Mouse (Mus musculus): ENCODE data around the gene Zfp526. TPM values are rescaled to one million over a fixed set of nuclear protein-coding genes. Genes with fewer than 3 reads are reported as not detected.

The Zfp526 gene
- polyA plus RNA-seq, 1 experiment from 2014 or later, result 2.3 TPM

GRCm38 (mm10) chr7:25219756-25220456 is 1.3 kb upstream of the Zfp526 start:
- peak; percentile 72 for ATAC-seq (ENCODE audit: low read depth)
- 2% methylated on average over 31 of the region's 31 CpGs for WGBS
- H3K4me1 ChIP-seq (replicated peaks; ENCODE audit: control insufficient read depth, insufficient read depth, low read length), result peaks cover 27% of the 10 kb centered on the region

GRCm38 (mm10) chr7:25220457-25221101 is 646 bp upstream of the Zfp526 start, which contains the start of gene Dedd2:
Gene Dedd2, minus strand, starts transcription at chr7:25220615.
- peaks cover 27% of the 10 kb centered on the region for H3K4me1 ChIP-seq (replicated peaks; ENCODE audit: control insufficient read depth, insufficient read depth, low read length)
- no peaks in the 10 kb centered on the region for H3K27me3 ChIP-seq (ENCODE audit: control insufficient read depth, insufficient read depth, low read depth, low read length)
- H3K4me2 ChIP-seq (ENCODE audit: low read depth, low read length), result peak within 1 kb of the TSS; percentile 85
- peaks cover 8% of the 10 kb centered on the region for H3K36me3 ChIP-seq (ENCODE audit: control insufficient read depth, insufficient read depth, low read length)
- peak within 1 kb of the TSS; percentile 83 for H3K4me3 ChIP-seq (ENCODE audit: low read length)
- peak within 1 kb of the TSS; percentile 86 for H3K9ac ChIP-seq (ENCODE audit: low read length)
- no peaks in the 10 kb centered on the region for H3K9me3 ChIP-seq (ENCODE audit: control insufficient read depth, low read length)
- 3% methylated on average over 20 of the region's 20 CpGs for WGBS
- H3K27ac ChIP-seq (ENCODE audit: low read length), result peak within 1 kb of the TSS; percentile 94
- ATAC-seq (ENCODE audit: low read depth), result no peak

More at GRCm38 (mm10) chr7:25219756-25220456, 1.3 kb upstream of the Zfp526 start:
- H3K27ac ChIP-seq (ENCODE audit: low read length), result peak overlapping the region; percentile 76
- H3K9ac ChIP-seq (ENCODE audit: low read length), result peak overlapping the region; percentile 84
- H3K36me3 ChIP-seq (ENCODE audit: control insufficient read depth, insufficient read depth, low read length), result peaks cover 2% of the 10 kb centered on the region; the same call in 1 of the 2 replicates
- peak overlapping the region; percentile 85 for H3K4me2 ChIP-seq (ENCODE audit: low read depth, low read length)
- H3K27me3 ChIP-seq (ENCODE audit: control insufficient read depth, insufficient read depth, low read depth, low read length), result no peaks in the 10 kb centered on the region
- peak overlapping the region; percentile 83 for H3K4me3 ChIP-seq (ENCODE audit: low read length)
- H3K9me3 ChIP-seq (ENCODE audit: control insufficient read depth, low read length), result no peaks in the 10 kb centered on the region

- Histone ChIP-seq H3K27ac (ENCODE audit: low read length) (no peak overlapping the region), H3K4me3 (ENCODE audit: low read length) (peak overlapping the region; percentile 83), H3K9me3 (ENCODE audit: control insufficient read depth, low read length) (no peaks in the 10 kb centered on the region), H3K9ac (ENCODE audit: low read length) (peak overlapping the region; percentile 86), H3K36me3 (ENCODE audit: control insufficient read depth, insufficient read depth, low read length) (peaks cover 23% of the 10 kb centered on the region), H3K4me2 (ENCODE audit: low read depth, low read length) (peak overlapping the region; percentile 85), H3K4me1 (replicated peaks; ENCODE audit: control insufficient read depth, insufficient read depth, low read length) (peaks cover 27% of the 10 kb centered on the region), H3K27me3 (ENCODE audit: control insufficient read depth, insufficient read depth, low read depth, low read length) (no peaks in the 10 kb centered on the region)
- ATAC-seq (ENCODE audit: low read depth), result no peak
- 72% methylated on average over 10 of the region's 10 CpGs for WGBS
Observed at GRCm38 (mm10) chr7:25222275-25222967, 1.2 kb downstream of the Zfp526 start.

- Histone ChIP-seq H3K9me3 (ENCODE audit: control insufficient read depth, low read length) (no peaks in the 10 kb centered on the region), H3K4me1 (replicated peaks; ENCODE audit: control insufficient read depth, insufficient read depth, low read length) (peaks cover under 1% of the 10 kb centered on the region), H3K27me3 (ENCODE audit: control insufficient read depth, insufficient read depth, low read depth, low read length) (no peaks in the 10 kb centered on the region), H3K9ac (ENCODE audit: low read length) (no peak overlapping the region), H3K4me2 (ENCODE audit: low read depth, low read length) (no peak overlapping the region), H3K4me3 (ENCODE audit: low read length) (no peak overlapping the region), H3K27ac (ENCODE audit: low read length) (no peak overlapping the region), H3K36me3 (ENCODE audit: control insufficient read depth, insufficient read depth, low read length) (peaks cover 60% of the 10 kb centered on the region)
- ATAC-seq (ENCODE audit: low read depth), result no peak
- WGBS, result 95% methylated on average over 1 of the region's 1 CpGs
Observed at GRCm38 (mm10) chr7:25227523-25228300, 6.5 kb downstream of the Zfp526 start.

GRCm38 (mm10) chr7:25230690-25231285 is 9.6 kb downstream of the Zfp526 start:
- H3K4me2 ChIP-seq (ENCODE audit: low read depth, low read length), result no peak overlapping the region
- H3K4me3 ChIP-seq (ENCODE audit: low read length), result no peak overlapping the region
- 84% methylated on average over 9 of the region's 9 CpGs for WGBS
- no peaks in the 10 kb centered on the region for H3K27me3 ChIP-seq (ENCODE audit: control insufficient read depth, insufficient read depth, low read depth, low read length)
- no peaks in the 10 kb centered on the region for H3K9me3 ChIP-seq (ENCODE audit: control insufficient read depth, low read length)
- H3K27ac ChIP-seq (ENCODE audit: low read length), result no peak overlapping the region
- peaks cover 70% of the 10 kb centered on the region for H3K36me3 ChIP-seq (ENCODE audit: control insufficient read depth, insufficient read depth, low read length)
- H3K4me1 ChIP-seq (replicated peaks; ENCODE audit: control insufficient read depth, insufficient read depth, low read length), result peaks cover 3% of the 10 kb centered on the region
- no peak for ATAC-seq (ENCODE audit: low read depth)
- no peak overlapping the region for H3K9ac ChIP-seq (ENCODE audit: low read length)

GRCm38 (mm10) chr7:25232101-25232648 is 10.9 kb downstream of the Zfp526 start:
- Histone ChIP-seq H3K4me3 (ENCODE audit: low read length) (no peak overlapping the region), H3K36me3 (ENCODE audit: control insufficient read depth, insufficient read depth, low read length) (peaks cover 57% of the 10 kb centered on the region), H3K9me3 (ENCODE audit: control insufficient read depth, low read length) (no peaks in the 10 kb centered on the region), H3K4me2 (ENCODE audit: low read depth, low read length) (no peak overlapping the region), H3K9ac (ENCODE audit: low read length) (no peak overlapping the region), H3K27me3 (ENCODE audit: control insufficient read depth, insufficient read depth, low read depth, low read length) (no peaks in the 10 kb centered on the region), H3K4me1 (replicated peaks; ENCODE audit: control insufficient read depth, insufficient read depth, low read length) (peaks cover 14% of the 10 kb centered on the region), H3K27ac (ENCODE audit: low read length) (no peak overlapping the region)
- WGBS, result 53% methylated on average over 5 of the region's 5 CpGs
- no peak for ATAC-seq (ENCODE audit: low read depth)

GRCm38 (mm10) chr7:25233061-25233460 is 11.8 kb downstream of the Zfp526 start:
- WGBS, result 77% methylated on average over 2 of the region's 2 CpGs
- no peak for ATAC-seq (ENCODE audit: low read depth)
- Histone ChIP-seq H3K9ac (ENCODE audit: low read length) (no peak overlapping the region), H3K36me3 (ENCODE audit: control insufficient read depth, insufficient read depth, low read length) (peaks cover 51% of the 10 kb centered on the region), H3K27me3 (ENCODE audit: control insufficient read depth, insufficient read depth, low read depth, low read length) (no peaks in the 10 kb centered on the region), H3K27ac (ENCODE audit: low read length) (no peak overlapping the region), H3K9me3 (ENCODE audit: control insufficient read depth, low read length) (no peaks in the 10 kb centered on the region), H3K4me2 (ENCODE audit: low read depth, low read length) (no peak overlapping the region), H3K4me3 (ENCODE audit: low read length) (no peak overlapping the region), H3K4me1 (replicated peaks; ENCODE audit: control insufficient read depth, insufficient read depth, low read length) (peaks cover 14% of the 10 kb centered on the region)

GRCm38 (mm10) chr7:25235526-25235925 is 14.3 kb downstream of the Zfp526 start:
- no peaks in the 10 kb centered on the region for H3K9me3 ChIP-seq (ENCODE audit: control insufficient read depth, low read length)
- peaks cover 19% of the 10 kb centered on the region for H3K4me1 ChIP-seq (replicated peaks; ENCODE audit: control insufficient read depth, insufficient read depth, low read length)
- no peak for ATAC-seq (ENCODE audit: low read depth)
- H3K27ac ChIP-seq (ENCODE audit: low read length), result no peak overlapping the region
- 89% methylated on average over 5 of the region's 5 CpGs for WGBS
- H3K4me3 ChIP-seq (ENCODE audit: low read length), result no peak overlapping the region
- no peaks in the 10 kb centered on the region for H3K27me3 ChIP-seq (ENCODE audit: control insufficient read depth, insufficient read depth, low read depth, low read length)
- H3K4me2 ChIP-seq (ENCODE audit: low read depth, low read length), result no peak overlapping the region
- peaks cover 33% of the 10 kb centered on the region for H3K36me3 ChIP-seq (ENCODE audit: control insufficient read depth, insufficient read depth, low read length)
- H3K9ac ChIP-seq (ENCODE audit: low read length), result peak overlapping the region; percentile 99; the same call in 1 of the 2 replicates

Measured in lung, embryonic 16.5 days (tissue).